Mouse (Mus musculus) heart, adult 2 months (tissue): Measurements from ENCODE around the gene Kcnip1.

ENCODE experiments used
- CTCF ChIP-seq: fragments of 200-600 bp; IDR thresholded peaks from 2 replicates; pipeline ENCODE4 v1.8.1; 2022; ENCODE audit warnings: antibody characterized with exemption, mild to moderate bottlenecking, moderate library complexity
- POLR2A ChIP-seq: fragments of 200-500 bp; IDR thresholded peaks from 2 replicates; pipeline ENCODE4 v1.6.1; 2011; ENCODE audit warnings: mild to moderate bottlenecking, low read depth, low read length, control low read depth; ENCODE audit not compliant: insufficient read depth

GRCm38 (mm10) chr11:33655861-33656593 is 336.9 kb downstream of the Kcnip1 start:
- TF ChIP-seq CTCF: no peak
- no peak for TF ChIP-seq POLR2A
